Mouse (Mus musculus) small intestine, adult 2 months (tissue): ENCODE measurements around the gene Slc18b1. TPM values are rescaled to one million over a fixed set of nuclear protein-coding genes. Genes with fewer than 3 reads are reported as not detected.
A peak's percentile ranks its signal among the peaks of the same experiment; 100 is the strongest.
"Not testable (repeated sequence)": the region's sequence is repeated elsewhere in the genome, so short reads cannot be mapped to it uniquely, and the experiment has no call there.

Source experiments
- H3K27ac ChIP-seq: fragments of 200-500 bp; 2 replicates; pipeline ENCODE4 v1.5.1; 2012; ENCODE audit warnings: low read depth, low read length, control low read depth, inconsistent platforms; ENCODE audit not compliant: insufficient read depth
- H3K27me3 ChIP-seq: fragments of 200-500 bp; 2 replicates; pipeline ENCODE4 v1.6.1; 2012; ENCODE audit warnings: mild to moderate bottlenecking, moderate library complexity, low read length, inconsistent platforms; ENCODE audit not compliant: control insufficient read depth, insufficient read depth
- H3K36me3 ChIP-seq: fragments of 200-500 bp; 2 replicates; pipeline ENCODE4 v1.6.1; 2012; ENCODE audit warnings: mild to moderate bottlenecking, low read length, control low read depth, inconsistent platforms; ENCODE audit not compliant: control insufficient read depth, insufficient read depth
- H3K4me1 ChIP-seq: fragments of 200-500 bp; 2 replicates; pipeline ENCODE4 v1.6.1; 2012; ENCODE audit warnings: low read length, inconsistent platforms, mixed read lengths; ENCODE audit not compliant: control insufficient read depth, insufficient read depth, insufficient read length
- H3K4me3 ChIP-seq: fragments of 200-500 bp; 2 replicates; pipeline ENCODE4 v1.5.1; 2012; ENCODE audit warnings: low read depth, mild to moderate bottlenecking, control low read depth, inconsistent platforms, low read length, moderate library complexity
- CTCF ChIP-seq: fragments of 200-500 bp; IDR thresholded peaks from 2 replicates; pipeline ENCODE4 v1.5.1; 2012; ENCODE audit warnings: low read depth, mild to moderate bottlenecking, control low read depth, inconsistent platforms, low read length, moderate library complexity, mixed read lengths; ENCODE audit not compliant: insufficient replicate concordance, insufficient read length; ENCODE audit errors: extremely low read depth
- POLR2A ChIP-seq: fragments of 200-500 bp; IDR thresholded peaks from 2 replicates; pipeline ENCODE4 v1.6.1; 2012; ENCODE audit warnings: low read depth, mild to moderate bottlenecking, control low read depth, inconsistent platforms, low read length, moderate library complexity
- WGBS: fragments of 180-500 bp; shearing (Covaris S2); methylation state at CpG from one replicate; pipeline ENCODE4 v1.1.7; 2018; 5-methylcytosine and 5-hydroxymethylcytosine counted together
- polyA plus RNA-seq: library from polyadenylated mRNA; depleted of rRNA; stranded (reverse); fragments of >200 nt; gene quantifications from 2 replicates; pipeline ENCODE4 v1.2.3, GENCODE M21; 2012

Slc18b1 gene
- polyA plus RNA-seq, 1 experiment = 16.6 TPM

GRCm38 (mm10) chr10:23782855-23783492 is 13.8 kb upstream of the Slc18b1 start:
- H3K27me3 ChIP-seq = no peaks in the 10 kb centered on the region
- peaks cover 21% of the 10 kb centered on the region for H3K36me3 ChIP-seq
- no peak overlapping the region for H3K4me3 ChIP-seq
- H3K4me1 ChIP-seq = peaks cover 3% of the 10 kb centered on the region; the same call in 1 of the 2 replicates
- WGBS = 39% methylated on average over 2 of the region's 2 CpGs
- no peak overlapping the region for H3K27ac ChIP-seq
- no peak for TF ChIP-seq POLR2A
- no peak for TF ChIP-seq CTCF

GRCm38 (mm10) chr10:23783493-23783884 is 13.3 kb upstream of the Slc18b1 start:
- WGBS = 32% methylated on average over 2 of the region's 2 CpGs
- TF ChIP-seq CTCF (no peak), POLR2A (no peak)

GRCm38 (mm10) chr10:23784121-23784520 is 12.7 kb upstream of the Slc18b1 start:
- TF ChIP-seq POLR2A (no peak), CTCF (no peak)
- Histone ChIP-seq H3K27ac (no peak overlapping the region), H3K36me3 (peaks cover 21% of the 10 kb centered on the region), H3K4me3 (no peak overlapping the region), H3K27me3 (no peaks in the 10 kb centered on the region), H3K4me1 (peaks cover 3% of the 10 kb centered on the region; the same call in 1 of the 2 replicates)
- 60% methylated on average over 2 of the region's 2 CpGs for WGBS

More at GRCm38 (mm10) chr10:23783493-23783884, 13.3 kb upstream of the Slc18b1 start:
- Histone ChIP-seq H3K27ac (no peak overlapping the region), H3K4me3 (no peak overlapping the region), H3K4me1 (peaks cover 3% of the 10 kb centered on the region; the same call in 1 of the 2 replicates), H3K27me3 (no peaks in the 10 kb centered on the region), H3K36me3 (peaks cover 21% of the 10 kb centered on the region)

- H3K36me3 ChIP-seq = peaks cover 21% of the 10 kb centered on the region
- peak overlapping the region; percentile 29; the same call in 1 of the 2 replicates for H3K4me3 ChIP-seq
- WGBS = 22% methylated on average over 7 of the region's 7 CpGs
- H3K27ac ChIP-seq, H3K27me3 ChIP-seq, H3K4me1 ChIP-seq: not testable (repeated sequence)
These were observed 11.2 kb upstream of the Slc18b1 start for GRCm38 (mm10) chr10:23785599-23785998.

- Histone ChIP-seq H3K27ac (no peak overlapping the region), H3K4me1 (peaks cover 3% of the 10 kb centered on the region; the same call in 1 of the 2 replicates), H3K4me3 (peak overlapping the region; percentile 84; the same call in 1 of the 2 replicates), H3K36me3 (peaks cover 21% of the 10 kb centered on the region), H3K27me3 (no peaks in the 10 kb centered on the region)
- WGBS = 3% methylated on average over 4 of the region's 4 CpGs
- TF ChIP-seq CTCF (no peak), POLR2A (no peak)
These were observed 10.7 kb upstream of the Slc18b1 start for GRCm38 (mm10) chr10:23786040-23786439.

GRCm38 (mm10) chr10:23786631-23787038 is 10.2 kb upstream of the Slc18b1 start:
- WGBS = under 1% methylated on average over 23 of the region's 23 CpGs
- not testable (repeated sequence) for H3K4me1 ChIP-seq, H3K27me3 ChIP-seq
- peak overlapping the region; percentile 84 for H3K4me3 ChIP-seq
- H3K36me3 ChIP-seq = peaks cover 21% of the 10 kb centered on the region
- peak overlapping the region; percentile 21; the same call in 1 of the 2 replicates for H3K27ac ChIP-seq

GRCm38 (mm10) chr10:23787062-23787821 is 9.5 kb upstream of the Slc18b1 start, which contains the start of gene Rps12:
Rps12 (minus strand) TSS chr10:23787275.
- Histone ChIP-seq H3K27me3 (no peaks in the 10 kb centered on the region), H3K4me1 (peaks cover 3% of the 10 kb centered on the region; the same call in 1 of the 2 replicates), H3K36me3 (peaks cover 21% of the 10 kb centered on the region), H3K27ac (peak within 1 kb of the TSS; percentile 83), H3K4me3 (peak within 1 kb of the TSS; percentile 84)
- TF ChIP-seq CTCF (no peak), POLR2A (peak; percentile 98)
- under 1% methylated on average over 51 of the region's 51 CpGs for WGBS
